Mouse (Mus musculus) brain, adult 2 months (tissue): ENCODE results near the gene Lrrc51.

Experiments
- DNase-seq: peaks from one replicate; pipeline ENCODE4 v3.0.0; 2011; ENCODE audit warnings: low read depth, low spot score

Gene Lrrc51

DNA sequence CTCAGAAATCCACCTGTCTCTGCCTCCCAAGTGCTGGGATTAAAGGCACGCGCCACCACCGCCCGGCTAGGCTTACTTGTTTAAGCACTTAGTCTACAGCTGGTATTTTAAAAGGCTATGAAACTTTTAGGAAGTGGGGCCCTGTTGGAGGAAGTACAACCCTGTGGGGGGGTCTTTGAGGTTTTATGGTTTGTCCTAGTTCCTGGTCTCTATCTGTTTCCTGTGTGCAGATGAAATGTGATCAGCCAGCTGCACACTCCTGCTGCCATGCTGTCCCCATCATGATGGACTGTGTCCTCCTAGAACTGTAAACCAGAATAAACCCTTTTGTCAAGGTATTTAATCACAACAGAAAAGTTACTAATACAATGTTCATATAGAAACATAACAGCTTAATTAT, 49.5 kb downstream of the Lrrc51 start:
- no peak for DNase-seq

DNA sequence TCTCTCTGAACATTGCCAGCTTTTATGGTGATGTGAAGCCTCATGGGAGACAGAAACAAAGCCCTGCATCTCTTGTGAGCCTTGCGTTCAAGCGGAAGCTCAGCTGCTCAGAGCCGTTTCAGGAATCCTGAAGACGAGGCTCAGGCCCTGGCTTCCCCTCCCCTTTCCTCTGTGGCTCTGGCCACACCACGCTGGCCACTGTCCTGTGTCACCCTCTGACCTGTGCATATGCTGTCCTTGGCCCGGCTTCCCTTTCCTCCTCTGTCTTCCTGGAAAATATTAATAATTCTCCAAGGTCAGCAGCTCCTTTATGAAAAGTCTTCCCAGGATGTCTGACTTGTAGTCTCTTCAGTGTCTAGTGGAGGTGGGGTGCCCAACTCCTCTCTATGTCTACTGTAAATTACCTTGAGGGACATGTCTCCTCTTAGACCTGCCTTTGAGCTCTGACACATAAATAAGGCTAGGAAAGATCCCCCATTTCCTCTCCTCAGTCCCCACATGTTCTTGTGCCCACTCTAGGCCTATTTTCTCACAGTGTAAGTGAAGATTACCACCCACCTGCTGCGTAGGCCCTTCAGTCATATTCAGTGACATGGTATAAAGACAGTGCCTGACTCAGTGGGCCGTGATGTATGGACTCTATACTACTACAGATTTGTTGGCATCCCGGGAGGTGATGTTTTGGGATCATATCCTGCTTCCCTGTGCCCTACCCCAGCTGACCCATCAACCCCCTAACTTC, 51.1 kb downstream of the Lrrc51 start:
- DNase-seq, result peak; percentile 37

DNA sequence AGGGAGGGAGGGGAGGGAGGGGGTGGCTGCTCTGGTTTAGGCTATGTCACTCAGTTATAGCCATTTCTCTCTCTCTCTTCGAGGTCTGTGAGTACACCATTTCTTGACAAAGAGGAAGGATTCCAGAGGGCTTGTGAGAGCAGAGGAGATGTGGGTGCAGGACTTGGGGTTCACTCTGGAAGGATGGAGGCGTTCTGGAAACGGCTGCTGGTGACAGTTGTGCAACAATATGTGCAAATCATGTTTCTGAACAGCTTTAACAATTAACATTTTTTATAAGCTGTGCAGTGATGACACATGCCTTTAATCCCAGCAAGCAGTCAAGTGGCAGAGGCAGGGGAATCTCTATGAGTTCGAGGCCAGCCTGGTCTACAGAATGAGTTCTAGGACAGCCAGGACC, 52.8 kb downstream of the Lrrc51 start:
- peak; percentile 48 for DNase-seq

DNA sequence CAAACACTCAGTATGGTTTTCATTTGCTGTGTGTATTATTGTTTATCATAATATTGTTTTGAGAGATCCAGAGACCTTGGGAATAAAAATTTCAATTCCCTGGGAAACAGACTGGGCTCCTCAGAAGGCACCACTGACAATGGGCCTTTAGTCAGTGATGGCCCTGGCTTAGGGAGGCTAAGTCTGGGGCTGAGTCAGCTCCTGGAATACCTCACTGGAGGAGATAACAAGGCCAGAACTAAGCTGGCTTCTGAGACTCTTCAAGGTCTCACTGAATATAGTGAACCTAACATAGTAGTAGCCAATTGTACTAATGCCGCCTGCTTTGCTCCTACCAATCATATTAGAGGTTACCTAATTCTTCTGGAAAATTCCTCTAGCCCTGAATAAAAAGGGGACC, 57.7 kb downstream of the Lrrc51 start:
- no peak for DNase-seq

DNA sequence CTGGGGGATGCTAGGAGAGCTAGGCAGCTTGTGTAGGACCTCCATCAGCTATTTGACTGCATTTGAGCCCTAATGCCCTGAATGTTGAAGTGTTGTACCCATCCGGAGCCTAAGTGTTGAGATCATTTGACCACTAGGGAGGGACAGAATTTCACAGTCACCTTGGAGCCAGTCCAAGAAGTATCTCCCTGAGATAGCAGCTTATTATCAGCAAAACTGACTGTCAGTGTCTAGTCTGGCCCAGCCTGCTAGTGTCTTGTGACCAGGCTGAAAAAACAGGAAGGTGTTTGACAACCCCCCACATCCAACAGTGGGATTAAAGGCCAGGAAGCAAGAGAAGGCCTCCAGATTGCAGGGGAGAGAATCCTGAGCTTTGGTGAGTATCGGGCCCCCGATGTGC, 62.4 kb downstream of the Lrrc51 start:
- no peak for DNase-seq

DNA sequence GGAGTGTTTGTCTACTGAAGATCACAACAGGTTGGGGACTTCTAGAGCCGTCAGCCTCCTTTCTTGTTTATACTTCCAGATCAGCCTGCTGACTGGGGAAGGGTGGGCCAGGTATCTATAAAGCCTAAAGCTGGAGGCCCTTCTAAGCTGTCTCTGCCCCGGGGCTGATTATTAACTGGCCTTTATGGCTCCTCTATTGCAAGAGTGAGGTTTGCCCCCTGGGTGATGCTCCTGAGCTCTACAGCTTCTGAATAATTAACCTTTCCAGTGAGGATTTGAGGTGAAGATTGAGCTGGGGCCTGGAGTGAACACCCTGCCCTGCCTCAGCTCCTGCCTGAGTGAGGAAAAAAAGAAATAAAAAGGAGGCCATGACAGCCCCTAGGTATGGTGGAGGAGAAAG, 63.1 kb downstream of the Lrrc51 start, which contains the start of gene Folr1:
Folr1 (minus strand) TSS at position 160 of the 400 bp plus-strand sequence.
- DNase-seq, result no peak

DNA sequence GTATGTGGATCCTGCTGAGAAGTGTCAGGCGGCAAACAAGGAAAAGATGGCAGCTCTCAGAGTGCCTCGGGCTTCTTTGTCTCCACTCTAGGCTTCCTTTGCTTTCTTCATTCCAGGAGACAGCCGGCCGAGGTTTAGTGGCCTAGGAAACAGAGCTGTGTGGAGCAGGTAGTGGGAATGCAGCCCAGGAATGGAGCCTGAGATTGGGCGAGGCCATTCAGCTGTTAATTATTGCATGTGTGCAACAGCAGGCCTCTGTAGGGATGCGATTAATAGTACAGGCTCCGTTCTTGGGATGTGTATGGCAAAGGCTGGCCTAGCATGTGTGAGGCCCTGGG, 64.6 kb downstream of the Lrrc51 start:
- no peak for DNase-seq

DNA sequence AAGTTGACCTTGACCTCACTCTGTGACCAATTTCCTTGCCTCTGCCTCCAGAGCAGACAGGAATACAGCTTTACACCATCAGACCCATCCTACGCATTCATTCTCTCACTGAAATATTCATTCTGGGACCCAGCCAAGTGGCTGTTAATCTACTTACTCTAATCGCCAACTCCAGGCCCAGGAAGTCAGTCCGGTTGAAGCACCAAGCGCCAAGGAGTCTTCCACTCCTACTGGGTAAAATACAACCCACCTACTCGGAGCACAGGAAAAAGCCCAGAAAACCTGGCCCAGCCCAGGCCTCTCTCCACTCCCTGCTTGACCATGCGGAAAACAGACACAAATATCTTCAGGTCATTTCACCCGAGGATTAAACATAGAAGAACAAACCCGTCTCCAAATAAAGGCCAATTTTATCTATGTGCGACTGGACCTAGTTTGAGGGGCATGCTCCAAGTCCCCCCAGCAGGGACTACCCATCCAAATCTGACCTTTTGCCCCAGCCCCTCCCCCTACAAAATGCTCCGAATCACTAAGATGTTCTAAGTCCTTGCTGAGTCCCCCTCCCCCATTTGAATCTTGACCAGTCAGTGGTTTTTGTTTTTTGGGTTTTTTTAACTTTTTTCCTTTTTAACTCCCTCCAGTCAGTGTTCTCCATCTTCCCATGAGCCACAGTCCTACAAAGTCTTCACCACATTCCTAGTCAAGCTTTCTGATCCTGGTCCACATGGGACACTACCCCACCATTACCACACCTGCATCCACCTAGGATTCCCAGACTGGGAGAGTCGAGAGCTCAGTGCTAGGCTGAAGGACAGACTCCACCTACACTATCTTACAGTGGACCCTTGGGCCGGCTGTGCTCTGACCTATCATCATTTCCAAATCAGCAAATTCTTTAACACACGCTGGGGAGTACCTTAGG, 65.2 kb downstream of the Lrrc51 start:
- DNase-seq, result peak; percentile 8

DNA sequence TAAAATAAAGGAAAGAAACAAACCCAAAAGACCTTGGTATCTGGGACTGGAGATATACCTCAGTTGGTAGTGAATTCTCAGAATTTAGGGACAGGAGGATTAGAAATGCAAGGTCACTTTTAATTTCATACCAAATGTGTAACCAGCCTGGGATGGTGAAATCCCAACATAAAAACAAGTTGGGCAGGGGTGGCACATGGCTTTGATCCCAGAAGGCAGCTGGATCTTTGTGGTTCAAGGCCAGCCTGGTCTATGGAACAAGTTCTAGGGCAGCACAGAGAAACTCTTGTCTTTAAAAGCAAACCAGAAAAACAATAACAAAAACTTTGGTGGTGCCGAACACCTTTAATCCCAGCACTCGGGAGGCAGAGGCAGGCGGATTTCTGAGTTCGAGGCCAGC, 66.2 kb downstream of the Lrrc51 start:
- no peak for DNase-seq

DNA sequence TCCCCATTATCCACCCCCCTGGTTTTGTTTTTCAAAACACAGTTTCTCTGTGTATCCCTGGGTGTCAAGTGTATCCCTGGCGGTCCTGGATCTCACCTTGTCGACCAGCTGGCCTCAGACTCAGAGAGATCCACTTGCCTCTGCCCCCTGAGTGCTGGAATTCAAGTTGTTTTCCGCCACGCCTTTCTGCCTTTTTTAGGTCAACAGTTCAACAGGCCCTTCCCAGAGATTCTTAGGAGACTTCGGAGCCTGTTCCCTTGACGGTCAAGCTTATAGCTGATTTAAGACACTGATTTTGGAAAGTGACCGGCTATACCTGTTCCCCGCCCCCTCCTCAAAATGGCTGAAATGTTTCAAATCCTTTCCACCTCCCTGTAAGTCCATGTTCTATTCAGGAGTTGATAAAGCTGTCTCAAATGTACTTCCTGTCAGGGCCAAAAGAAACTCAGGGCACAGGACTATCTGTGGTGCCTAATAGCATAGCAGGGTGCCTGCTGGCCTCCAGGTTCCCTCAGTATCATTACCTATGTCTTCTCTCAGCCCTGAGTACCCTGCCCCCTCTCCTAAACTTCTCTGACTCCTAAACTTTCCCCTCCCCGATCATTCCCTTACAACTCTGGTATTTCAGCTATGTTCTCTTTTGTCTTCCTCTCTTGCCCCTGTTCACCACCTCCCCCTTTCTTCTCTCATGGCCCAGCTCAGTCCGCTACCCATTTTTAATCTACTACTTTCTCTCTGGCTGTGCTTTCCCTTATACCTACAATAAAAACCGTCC, 67.0 kb downstream of the Lrrc51 start:
- no peak for DNase-seq

DNA sequence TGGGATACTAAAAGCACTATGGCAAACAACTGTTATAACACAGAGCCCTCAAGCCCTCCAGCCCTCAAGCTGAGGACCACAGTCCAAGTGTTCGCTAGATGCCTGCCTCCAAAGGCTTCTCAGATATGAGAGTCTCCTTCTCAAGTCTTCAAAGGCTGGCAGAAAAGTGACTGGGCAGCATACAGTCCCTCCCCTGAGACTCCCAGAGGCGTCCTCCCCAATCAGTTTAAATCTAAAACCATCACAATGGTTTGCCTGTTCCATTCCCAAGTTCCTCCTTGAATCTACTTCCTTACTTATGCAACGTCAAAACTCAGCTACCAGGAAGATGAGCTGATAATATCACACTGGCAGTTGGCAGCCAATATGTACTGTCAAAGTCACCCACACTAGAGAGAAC, 70.3 kb downstream of the Lrrc51 start, which contains the start of gene Anapc15:
Anapc15 (plus strand) TSS at position 301 of the 400 bp plus-strand sequence.
- DNase-seq, result no peak
